Mouse (Mus musculus) bone marrow macrophage, adult 2 months (primary cell): ENCODE results near the gene Trp53i11.

ENCODE experiments used
- CTCF ChIP-seq: IDR thresholded peaks from 2 replicates; pipeline ENCODE4 v1.5.1; 2012; ENCODE audit warnings: low read depth, mild to moderate bottlenecking, low read length, moderate library complexity
- POLR2A ChIP-seq: IDR thresholded peaks from 2 replicates; pipeline ENCODE4 v1.6.1; 2012; ENCODE audit warnings: mild to moderate bottlenecking, low read depth, low read length, borderline replicate concordance

GRCm38 (mm10) chr2:93190771-93191487, 3.6 kb downstream of the Trp53i11 start:
- TF ChIP-seq POLR2A (no peak), CTCF (no peak)
